Mouse (Mus musculus) skeletal muscle tissue, adult 2 months (tissue): ENCODE measurements at regions not wholly inside any gene's neighbourhood (a gene's known extent, or its start where the extent isn't known, plus 50 kb on each side); places are given as distances from the start of the nearest gene placed in this dataset.
"Not testable (repeated sequence)": the region's sequence is repeated elsewhere in the genome, so short reads cannot be mapped to it uniquely, and the experiment has no call there.

Experiments used
- DNase-seq: peaks from one replicate; pipeline ENCODE4 v3.0.0-alpha.2; 2012; ENCODE audit warnings: low read depth, low spot score

DNA sequence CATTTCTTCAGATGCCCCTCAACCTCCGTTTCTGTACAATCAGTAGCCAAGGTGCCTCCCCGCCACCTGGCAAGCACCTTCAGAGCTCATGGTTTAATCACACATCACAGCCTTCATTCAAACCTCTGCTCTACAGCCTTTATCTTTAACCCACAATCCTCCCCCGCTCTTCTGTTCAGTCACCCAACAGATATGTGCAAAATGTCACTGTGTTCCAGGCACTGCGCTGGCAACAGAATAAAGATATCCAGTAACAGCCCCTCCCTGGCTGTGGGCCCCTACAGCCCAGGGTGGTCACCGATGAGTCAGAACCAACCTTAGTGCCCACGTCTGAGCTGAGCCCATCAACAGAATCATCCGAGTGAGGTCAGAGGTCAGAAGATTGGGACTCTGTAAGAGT lies 54.3 kb upstream of the Ddr1 start:
- no peak for DNase-seq

DNA sequence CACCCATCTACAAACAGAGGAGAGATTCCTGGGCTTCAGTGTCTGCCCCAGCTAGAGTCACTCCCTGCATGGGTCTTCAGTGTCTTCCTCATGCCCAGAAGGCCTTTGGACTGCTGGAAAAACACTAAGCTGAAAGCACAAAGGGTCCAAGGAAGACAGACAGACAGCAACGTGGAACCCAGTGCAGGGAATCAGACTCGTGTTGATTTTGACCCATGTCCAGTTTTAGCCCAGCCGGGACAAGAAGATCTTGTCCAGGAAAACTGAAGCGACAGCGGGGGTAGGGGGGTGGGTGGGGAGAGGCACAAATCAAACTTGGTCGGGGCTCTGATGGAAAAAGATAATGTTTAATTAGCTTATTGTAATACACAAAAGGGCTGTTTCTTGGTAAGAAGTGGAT lies 55.3 kb upstream of the Ddr1 start:
- DNase-seq: no peak

DNA sequence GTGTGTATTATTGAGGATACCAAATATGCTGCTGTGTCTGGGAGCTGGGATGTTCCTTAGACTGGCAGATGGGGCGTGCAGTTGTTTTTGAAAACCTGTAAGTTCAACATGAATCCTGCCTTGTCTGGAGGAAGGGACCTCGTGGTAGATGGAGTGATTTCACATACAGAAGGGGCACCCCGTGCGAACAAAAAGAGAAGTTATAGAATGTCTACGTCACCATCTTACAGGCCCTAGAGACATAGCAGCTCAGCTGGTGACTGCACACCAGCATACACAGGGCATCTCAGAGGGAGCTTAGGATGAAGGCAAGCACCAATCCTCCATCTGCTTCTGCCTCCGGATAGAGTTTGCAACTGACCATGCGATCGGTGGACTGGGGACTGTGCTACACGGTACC lies 58.2 kb upstream of the Ddr1 start:
- no peak for DNase-seq

DNA sequence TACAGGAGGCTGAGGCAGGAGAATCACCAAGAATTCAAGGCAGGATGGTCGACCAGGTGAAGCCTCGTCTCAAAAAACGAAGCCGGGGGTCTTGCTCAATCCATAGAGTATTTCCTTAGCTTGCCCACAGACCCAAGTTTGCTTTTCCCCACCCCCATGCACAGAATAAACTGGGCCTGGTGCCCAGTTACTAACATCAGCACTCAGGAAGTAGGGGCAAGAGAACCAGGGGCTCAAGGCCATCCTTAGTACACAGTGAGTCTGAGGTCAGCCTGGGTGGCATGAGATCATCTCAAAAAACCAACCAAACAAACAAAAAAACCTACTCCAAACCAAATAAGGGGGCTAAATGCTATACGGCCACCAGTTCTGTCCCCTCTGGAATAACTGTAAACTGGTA lies 58.4 kb upstream of the Ier3 start:
- DNase-seq: no peak

DNA sequence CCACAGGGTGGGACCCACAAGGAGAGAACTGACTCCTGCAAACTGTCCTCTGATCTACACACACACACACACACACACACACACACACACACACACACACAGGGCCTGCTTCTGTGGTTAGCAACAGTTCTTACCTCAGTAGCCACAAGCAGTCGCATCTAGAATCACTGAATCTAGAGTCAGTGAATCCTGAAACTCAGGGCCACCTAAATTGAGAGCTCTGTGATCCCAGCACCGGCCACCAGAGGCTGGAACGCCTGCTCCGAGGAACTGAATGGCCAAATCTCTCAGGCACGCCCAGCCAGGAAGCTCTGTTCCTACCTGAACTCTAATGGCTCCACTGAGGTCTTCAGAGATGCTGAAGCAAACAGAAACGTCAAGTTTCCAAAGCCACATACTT lies 57.6 kb upstream of the Ier3 start:
- no peak for DNase-seq

DNA sequence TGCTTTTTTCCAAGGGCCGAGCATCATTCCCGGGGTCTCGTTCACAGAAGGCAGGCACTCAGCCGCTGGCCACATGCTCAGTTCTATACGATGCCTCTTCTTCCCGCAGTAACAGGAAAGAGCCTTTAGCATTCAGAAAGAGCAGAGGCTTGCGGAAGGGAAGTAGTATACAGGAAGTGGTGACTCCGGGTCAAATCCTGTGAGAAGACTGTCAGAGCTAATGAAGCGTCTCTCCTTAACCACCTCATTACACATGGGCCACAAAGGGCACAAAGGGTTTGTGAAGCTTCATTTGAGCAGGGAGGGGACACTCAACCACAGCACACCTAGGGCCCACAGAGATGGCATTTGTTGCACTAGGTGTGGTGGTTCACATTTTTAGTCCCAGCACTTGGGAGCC lies 55.1 kb upstream of the Ier3 start:
- DNase-seq: no peak

DNA sequence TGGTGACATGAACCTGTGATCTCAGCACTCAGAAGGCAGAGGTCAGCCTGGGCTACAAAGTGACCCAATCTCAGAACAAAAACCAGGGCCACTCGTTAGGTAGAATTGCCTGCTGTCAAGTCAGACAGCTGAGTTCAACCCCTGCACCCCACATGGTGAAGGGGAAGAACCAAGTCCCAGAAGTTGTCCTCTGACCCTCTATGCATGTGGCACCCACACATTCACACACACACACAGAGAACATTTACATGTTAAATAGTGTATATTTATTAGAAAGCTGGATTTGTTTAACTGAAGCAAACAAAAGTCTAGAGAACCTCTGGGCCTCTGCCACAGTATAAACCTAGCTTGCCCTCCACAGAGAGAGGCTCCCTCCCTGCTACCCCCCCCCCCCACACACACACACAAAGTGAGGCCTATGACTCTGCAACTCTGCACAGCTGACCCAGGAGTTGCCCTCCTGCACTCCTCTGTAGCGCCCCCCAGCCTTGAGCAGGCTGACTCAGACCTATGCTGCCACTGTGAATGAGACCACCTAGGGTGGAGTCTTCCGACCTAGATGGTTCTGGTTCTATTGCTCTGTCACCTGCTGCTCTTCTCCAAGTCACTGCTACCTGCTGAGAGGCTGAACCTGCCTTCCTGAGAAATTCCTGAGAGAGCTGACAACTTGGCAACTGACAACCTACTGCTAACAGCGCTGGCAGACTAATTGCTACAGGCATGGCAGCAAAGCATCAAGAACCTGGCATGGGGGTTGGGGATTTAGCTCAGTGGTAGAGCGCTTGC lies 52.1 kb upstream of the Ier3 start:
- no peak for DNase-seq

DNA sequence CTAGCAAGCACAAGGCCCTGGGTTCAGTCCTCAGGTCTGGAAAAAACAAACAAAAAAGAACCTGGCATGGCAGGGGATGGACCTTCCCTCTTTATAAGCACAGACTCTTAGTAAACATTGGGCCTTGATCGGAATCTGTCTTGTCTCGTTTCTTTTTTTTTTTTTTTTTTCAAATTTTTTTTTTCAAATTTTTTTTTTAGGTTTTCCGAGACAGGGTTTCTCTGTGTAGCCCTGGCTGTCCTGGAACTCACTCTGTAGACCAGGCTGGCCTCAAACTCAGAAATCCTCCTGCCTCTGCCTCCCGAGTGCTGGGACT lies 51.6 kb upstream of the Ier3 start:
- not testable (repeated sequence) for DNase-seq

DNA sequence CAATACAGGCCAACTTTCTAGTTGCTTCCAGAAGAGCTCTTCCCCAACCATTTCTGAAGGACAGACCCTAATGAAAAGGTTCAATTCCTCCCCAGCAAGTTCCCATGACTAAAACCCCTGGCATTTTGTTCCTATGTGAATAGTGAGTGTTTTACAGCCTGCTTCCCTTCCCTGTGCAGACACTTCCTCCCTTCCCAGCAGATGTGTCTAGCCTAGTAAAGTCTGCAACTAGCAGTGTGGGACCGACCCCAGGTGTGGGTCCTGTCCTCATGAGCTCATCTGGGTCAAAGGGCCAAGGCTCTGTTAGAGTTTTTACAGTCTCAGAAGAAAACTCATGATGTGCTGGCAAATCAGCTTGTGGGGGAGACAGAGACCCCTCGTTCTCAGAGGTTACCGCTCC lies 50.9 kb upstream of the Ier3 start:
- DNase-seq: no peak

DNA sequence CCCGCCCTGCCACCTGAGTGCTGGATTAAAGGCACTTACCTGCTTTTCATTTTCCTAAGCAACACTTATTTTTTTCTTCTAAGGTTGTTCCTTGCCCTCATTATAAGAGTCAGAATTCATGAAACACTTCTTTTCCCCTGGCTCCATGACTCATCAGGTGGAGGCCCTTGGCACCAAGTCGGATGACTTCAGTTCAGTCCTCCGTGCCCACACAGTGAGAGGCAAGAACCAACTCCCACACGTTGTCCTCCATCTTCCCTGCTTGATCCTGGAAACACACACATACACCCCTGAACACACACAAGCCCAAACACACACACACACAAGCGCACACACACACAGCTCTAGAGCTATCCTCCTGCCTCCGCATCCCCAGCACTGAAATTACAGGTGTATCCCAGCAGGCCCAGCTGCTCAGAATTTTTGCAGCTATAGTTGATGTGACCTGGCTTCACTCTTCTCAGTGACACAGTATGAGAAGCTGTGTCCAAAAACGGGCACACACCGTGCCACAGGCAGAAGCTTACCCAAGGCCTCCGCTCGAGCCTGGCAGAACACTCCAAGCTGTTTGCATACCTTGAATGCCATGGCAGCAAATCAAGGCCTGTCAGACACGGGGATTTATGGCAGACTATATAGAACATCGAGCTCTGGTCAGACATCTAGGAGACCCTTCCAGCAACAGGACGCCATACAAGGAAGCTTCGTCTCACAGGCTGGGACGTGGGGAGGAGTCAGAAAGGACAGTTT lies 49.7 kb upstream of the Ier3 start:
- DNase-seq: peak; percentile 83
